Comparison of ENCODE assay signal across 36 mouse cellular contexts in the genomic region with DNA sequence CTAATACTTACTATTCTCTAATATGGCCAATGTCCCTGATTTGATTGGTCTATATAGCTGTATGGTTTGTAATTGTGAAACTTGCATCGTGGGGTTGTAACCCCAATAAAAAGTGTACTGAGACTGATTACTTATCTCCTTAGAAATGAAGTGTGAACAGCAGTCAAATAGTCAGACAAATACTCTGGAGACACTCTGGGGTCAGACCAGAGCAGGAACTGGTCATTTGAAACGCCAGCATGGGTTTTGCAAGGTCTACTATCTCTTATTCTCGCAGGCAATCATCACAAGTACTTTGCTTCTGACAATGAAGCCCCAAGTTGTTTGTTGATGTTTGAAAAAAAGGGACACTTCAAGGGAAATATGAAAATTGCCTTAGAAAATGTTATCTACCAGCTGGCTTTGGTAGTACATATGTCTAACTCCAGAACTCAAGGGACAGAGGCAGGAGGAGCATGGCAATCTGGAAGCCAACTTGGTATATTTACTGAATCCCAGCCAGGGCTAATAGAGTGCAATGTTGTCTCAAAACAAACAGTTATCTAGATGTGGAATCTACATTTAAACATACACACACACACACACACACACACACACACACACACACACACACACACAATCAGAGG.
"Had no signal": no experiment of that assay in that cellular context is flagged by ENCODE, and none has a peak within 500 bp of the region (broad histone marks: within the 10 kb centered on the region; RNA-seq: fewer than 3 reads in every experiment).

No protein-coding gene starts in this region.

- DNase-seq: heart, adult 18-20 months; heart, adult 2 months; heart, postnatal 10 days; heart, postnatal 14 days; heart, postnatal 36 days; heart, postnatal 4 days; kidney, adult 11 months; kidney, adult 18-20 months; kidney, adult 2 months; kidney, adult 8-10 months; kidney, adult 9 months; kidney, postnatal 10 days; kidney, postnatal 14 days; kidney, postnatal 25 days; kidney, postnatal 36 days; kidney, postnatal 4 days; layer of hippocampus, adult 9-11 months had no signal

- H3K27me3 ChIP-seq: heart, embryonic 12.5 days; heart, embryonic 13.5 days; heart, embryonic 15.5 days; hindbrain, embryonic 12.5 days; hindbrain, embryonic 13.5 days; hindbrain, embryonic 15.5 days; intestine, embryonic 15.5 days; kidney, embryonic 15.5 days had no signal

- H3K4me2 ChIP-seq: heart, embryonic 11.5 days; heart, embryonic 12.5 days; heart, embryonic 13.5 days; heart, embryonic 15.5 days; hindbrain, embryonic 12.5 days; hindbrain, embryonic 13.5 days; hindbrain, embryonic 14.5 days; hindbrain, embryonic 15.5 days; intestine, embryonic 15.5 days; kidney, embryonic 15.5 days had no signal

- H3K9me3 ChIP-seq: heart, embryonic 10.5 days; heart, embryonic 12.5 days; heart, embryonic 13.5 days; heart, embryonic 15.5 days; hindbrain, embryonic 10.5 days; hindbrain, embryonic 12.5 days; hindbrain, embryonic 13.5 days; hindbrain, embryonic 15.5 days; intestine, embryonic 15.5 days; kidney, embryonic 15.5 days had no signal

- H3K27ac ChIP-seq: heart, adult 2 months; heart, embryonic 10.5 days; hindbrain, embryonic 10.5 days; hindbrain, embryonic 12.5 days; hindbrain, embryonic 13.5 days; hindbrain, embryonic 14.5 days; hindbrain, embryonic 15.5 days; hindbrain, postnatal 0 days; intestine, embryonic 15.5 days; kidney, embryonic 15.5 days; kidney, postnatal 0 days; layer of hippocampus, adult 2 months had no signal

- H3K9ac ChIP-seq: heart, embryonic 12.5 days; heart, embryonic 13.5 days; heart, embryonic 15.5 days; hindbrain, embryonic 12.5 days; hindbrain, embryonic 13.5 days; hindbrain, embryonic 14.5 days; hindbrain, embryonic 15.5 days; intestine, embryonic 15.5 days; kidney, embryonic 15.5 days had no signal

- H3K4me3 ChIP-seq: heart, adult 2 months; heart, embryonic 10.5 days; heart, embryonic 12.5 days; heart, embryonic 13.5 days; heart, embryonic 15.5 days; hindbrain, embryonic 10.5 days; hindbrain, embryonic 12.5 days; hindbrain, embryonic 13.5 days; hindbrain, embryonic 15.5 days; intestine, embryonic 15.5 days; kidney, embryonic 15.5 days; layer of hippocampus, adult 2 months had no signal

- H3K4me1 ChIP-seq: heart, embryonic 10.5 days; hindbrain, embryonic 10.5 days; hindbrain, embryonic 12.5 days; hindbrain, embryonic 13.5 days; hindbrain, embryonic 15.5 days; intestine, embryonic 15.5 days; kidney, embryonic 15.5 days had no signal

- H3K36me3 ChIP-seq: heart, embryonic 10.5 days; heart, embryonic 12.5 days; heart, embryonic 13.5 days; heart, embryonic 15.5 days; hindbrain, embryonic 10.5 days; hindbrain, embryonic 12.5 days; hindbrain, embryonic 13.5 days; hindbrain, embryonic 15.5 days; intestine, embryonic 15.5 days; kidney, embryonic 15.5 days had no signal

- ATAC-seq: hindbrain, embryonic 16.5 days; hindbrain, postnatal 0 days; inflammation-experienced regulatory T-cells, adult 6 months; intestine, embryonic 15.5 days; intestine, embryonic 16.5 days; intestine, postnatal 0 days had no signal
